Mouse (Mus musculus): Measurements from ENCODE around the gene Defb25. TPM values are rescaled to one million over a fixed set of nuclear protein-coding genes. Genes with fewer than 3 reads are reported as not detected.
A peak's percentile ranks its signal among the peaks of the same experiment; 100 is the strongest.

The Defb25 gene
- polyA plus RNA-seq, 1 experiment from 2014 or later = not detected

DNA sequence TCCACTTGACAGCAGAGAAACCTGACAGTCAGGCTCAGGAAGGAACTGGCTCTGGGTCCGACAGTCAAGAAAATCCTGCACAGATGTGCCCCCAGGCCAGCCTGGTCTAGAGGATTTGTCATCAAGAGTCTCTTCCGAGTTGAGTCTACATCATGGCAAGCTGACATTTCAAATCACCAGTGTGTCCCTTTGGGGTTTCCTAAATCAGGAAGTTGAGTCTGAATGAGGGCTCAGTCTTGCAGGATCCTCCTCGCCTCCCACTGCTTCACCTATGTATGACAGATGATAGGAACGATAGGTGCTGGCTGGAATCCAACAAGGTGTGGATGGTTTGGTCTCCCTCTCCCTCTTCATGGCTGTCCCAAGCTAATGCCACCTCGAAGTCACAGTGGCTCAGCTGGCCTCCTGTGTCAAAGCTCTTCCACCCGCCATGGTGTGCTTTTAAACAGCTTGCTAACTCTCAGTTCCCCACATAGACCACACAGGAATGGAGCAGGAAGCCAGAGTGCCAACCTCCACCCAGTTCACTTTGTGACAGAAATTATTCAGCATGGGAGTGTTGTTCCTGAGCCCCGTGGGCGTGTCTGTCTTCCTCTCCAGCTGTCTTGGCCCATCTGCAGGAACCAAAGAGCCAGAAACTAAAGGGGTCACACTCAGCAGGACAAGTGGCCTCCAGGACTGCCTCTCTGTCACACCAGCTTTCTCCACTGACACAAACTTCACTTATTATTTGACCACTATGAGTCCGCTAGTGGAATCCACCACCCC lies 2.3 kb downstream of the Defb25 start:
- Histone ChIP-seq H3K27ac (ENCODE audit: low read depth, low read length) (no peak overlapping the region), H3K9ac (ENCODE audit: low read length) (no peak overlapping the region), H3K9me3 (replicated peaks; ENCODE audit: control insufficient read depth, low read length) (no peaks in the 10 kb centered on the region), H3K36me3 (ENCODE audit: control insufficient read depth, insufficient read depth, low read length) (no peaks in the 10 kb centered on the region), H3K4me2 (ENCODE audit: low read length) (no peak overlapping the region), H3K27me3 (replicated peaks; ENCODE audit: control insufficient read depth, insufficient read depth, low read length) (no peaks in the 10 kb centered on the region), H3K4me1 (ENCODE audit: control insufficient read depth, insufficient read depth, low read length) (no peaks in the 10 kb centered on the region), H3K4me3 (ENCODE audit: low read depth, low read length) (no peak overlapping the region)
- DNase-seq (ENCODE audit: low spot score) = no peak
- WGBS = 80% methylated on average over 9 of the region's 9 CpGs
- no peak for ATAC-seq

- Histone ChIP-seq H3K27me3 (replicated peaks; ENCODE audit: control insufficient read depth, insufficient read depth, low read length) (no peaks in the 10 kb centered on the region), H3K27ac (ENCODE audit: low read depth, low read length) (no peak overlapping the region), H3K36me3 (ENCODE audit: control insufficient read depth, insufficient read depth, low read length) (no peaks in the 10 kb centered on the region), H3K4me2 (ENCODE audit: low read length) (no peak overlapping the region), H3K4me3 (ENCODE audit: low read depth, low read length) (no peak overlapping the region), H3K9me3 (replicated peaks; ENCODE audit: control insufficient read depth, low read length) (no peaks in the 10 kb centered on the region), H3K9ac (ENCODE audit: low read length) (no peak overlapping the region), H3K4me1 (ENCODE audit: control insufficient read depth, insufficient read depth, low read length) (no peaks in the 10 kb centered on the region)
- 55% methylated on average over 5 of the region's 5 CpGs for WGBS
- DNase-seq (ENCODE audit: low spot score) = no peak
- ATAC-seq = no peak
Observed at GRCm38 (mm10) chr2:152617374-152617773, 5.5 kb downstream of the Defb25 start.

DNA sequence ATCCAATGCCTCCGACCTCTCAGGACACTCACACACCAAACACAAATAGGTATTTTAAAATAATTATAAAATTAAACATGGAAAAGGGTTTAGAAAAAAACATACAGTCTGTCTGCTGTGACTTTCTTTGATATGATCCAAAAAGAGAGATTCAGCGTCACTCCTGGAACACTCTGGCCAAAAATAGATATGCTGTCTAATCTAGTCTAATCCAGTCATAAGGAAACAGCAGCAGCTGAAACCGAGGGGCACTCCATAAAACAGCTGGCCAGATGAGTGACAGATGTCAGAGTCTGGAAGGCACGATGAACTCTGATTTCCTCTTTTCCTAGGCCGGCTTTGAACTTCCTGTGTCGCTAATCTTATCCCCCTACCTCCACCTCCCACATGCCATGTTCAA lies 6.4 kb downstream of the Defb25 start:
- Histone ChIP-seq H3K4me1 (ENCODE audit: control insufficient read depth, insufficient read depth, low read length) (no peaks in the 10 kb centered on the region), H3K4me2 (ENCODE audit: low read length) (no peak overlapping the region), H3K9me3 (replicated peaks; ENCODE audit: control insufficient read depth, low read length) (no peaks in the 10 kb centered on the region), H3K4me3 (ENCODE audit: low read depth, low read length) (no peak overlapping the region), H3K27me3 (replicated peaks; ENCODE audit: control insufficient read depth, insufficient read depth, low read length) (no peaks in the 10 kb centered on the region), H3K27ac (ENCODE audit: low read depth, low read length) (no peak overlapping the region), H3K36me3 (ENCODE audit: control insufficient read depth, insufficient read depth, low read length) (no peaks in the 10 kb centered on the region), H3K9ac (ENCODE audit: low read length) (no peak overlapping the region)
- DNase-seq (ENCODE audit: low spot score) = no peak
- whole genome bisulfite sequencing = 88% methylated on average over 6 of the region's 6 CpGs
- no peak for ATAC-seq

GRCm38 (mm10) chr2:152615563-152615962 lies 7.3 kb downstream of the Defb25 start:
- ATAC-seq (peak; percentile 67), DNase-seq (ENCODE audit: low spot score) (peak; percentile 89)
- Histone ChIP-seq H3K9ac (ENCODE audit: low read length) (no peak overlapping the region), H3K36me3 (ENCODE audit: control insufficient read depth, insufficient read depth, low read length) (no peaks in the 10 kb centered on the region), H3K4me2 (ENCODE audit: low read length) (no peak overlapping the region), H3K4me3 (ENCODE audit: low read depth, low read length) (no peak overlapping the region), H3K9me3 (replicated peaks; ENCODE audit: control insufficient read depth, low read length) (no peaks in the 10 kb centered on the region), H3K27ac (ENCODE audit: low read depth, low read length) (no peak overlapping the region), H3K4me1 (ENCODE audit: control insufficient read depth, insufficient read depth, low read length) (no peaks in the 10 kb centered on the region), H3K27me3 (replicated peaks; ENCODE audit: control insufficient read depth, insufficient read depth, low read length) (no peaks in the 10 kb centered on the region)
- 11% methylated on average over 7 of the region's 7 CpGs for whole genome bisulfite sequencing

DNA sequence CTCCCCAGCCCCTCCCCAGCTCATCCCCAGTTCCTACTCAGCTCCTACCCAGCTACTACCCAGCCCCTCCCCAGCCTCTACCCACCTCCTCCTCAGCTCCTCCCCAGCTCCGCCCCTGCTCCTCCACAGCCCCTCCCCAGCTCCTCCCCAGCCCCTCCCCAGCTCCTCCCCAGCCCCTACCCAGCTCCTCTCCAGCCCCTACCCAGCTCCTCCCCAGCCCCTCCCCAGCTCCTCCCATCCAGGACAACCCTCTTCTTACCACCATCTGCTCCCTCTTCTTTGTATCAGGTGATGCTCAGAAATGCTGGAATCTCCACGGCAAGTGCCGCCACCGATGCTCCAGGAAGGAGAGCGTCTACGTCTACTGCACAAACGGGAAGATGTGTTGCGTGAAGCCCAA lies 10.7 kb downstream of the Defb25 start:
- no peaks in the 10 kb centered on the region for H3K27me3 ChIP-seq (replicated peaks; ENCODE audit: control insufficient read depth, insufficient read depth, low read length)

DNA sequence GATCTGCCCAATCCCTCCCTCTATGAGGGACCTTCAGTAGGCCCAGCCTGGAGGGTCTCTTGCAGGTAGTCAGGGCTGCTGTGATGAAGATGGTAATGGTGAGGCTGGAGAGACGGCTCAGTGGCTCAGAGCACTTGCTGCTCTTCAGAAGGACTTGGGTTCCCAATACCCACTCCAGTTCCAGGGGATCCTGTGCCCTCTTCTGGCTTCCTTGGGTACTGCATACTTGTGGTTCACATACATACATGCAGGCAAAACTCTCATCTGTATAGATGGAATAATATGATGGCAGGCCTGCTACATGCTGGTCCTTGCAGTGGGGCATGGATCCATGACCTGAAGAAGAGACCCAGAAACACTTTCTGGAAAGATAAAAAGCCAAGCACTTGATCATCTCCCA lies 14.1 kb downstream of the Defb25 start:
- no peaks in the 10 kb centered on the region for H3K27me3 ChIP-seq (replicated peaks; ENCODE audit: control insufficient read depth, insufficient read depth, low read length)
- H3K4me3 ChIP-seq (ENCODE audit: low read depth, low read length) = no peak overlapping the region
- no peak for DNase-seq (ENCODE audit: low spot score)
- H3K27ac ChIP-seq (ENCODE audit: low read depth, low read length) = no peak overlapping the region
- ATAC-seq = no peak
- no peaks in the 10 kb centered on the region for H3K9me3 ChIP-seq (replicated peaks; ENCODE audit: control insufficient read depth, low read length)
- H3K4me1 ChIP-seq (ENCODE audit: control insufficient read depth, insufficient read depth, low read length) = no peaks in the 10 kb centered on the region
- no peak overlapping the region for H3K9ac ChIP-seq (ENCODE audit: low read length)
- H3K4me2 ChIP-seq (ENCODE audit: low read length) = no peak overlapping the region
- 89% methylated on average over 1 of the region's 1 CpGs for WGBS
- H3K36me3 ChIP-seq (ENCODE audit: control insufficient read depth, insufficient read depth, low read length) = no peaks in the 10 kb centered on the region

More for the DNA sequence above, 10.7 kb downstream of the Defb25 start:
- no peak overlapping the region for H3K4me3 ChIP-seq (ENCODE audit: low read depth, low read length)
- ATAC-seq (peak; percentile 54), DNase-seq (ENCODE audit: low spot score) (peak; percentile 22)
- no peak overlapping the region for H3K27ac ChIP-seq (ENCODE audit: low read depth, low read length)
- no peaks in the 10 kb centered on the region for H3K36me3 ChIP-seq (ENCODE audit: control insufficient read depth, insufficient read depth, low read length)
- H3K9me3 ChIP-seq (replicated peaks; ENCODE audit: control insufficient read depth, low read length) = no peaks in the 10 kb centered on the region
- WGBS = 33% methylated on average over 8 of the region's 8 CpGs
- no peaks in the 10 kb centered on the region for H3K4me1 ChIP-seq (ENCODE audit: control insufficient read depth, insufficient read depth, low read length)
- H3K9ac ChIP-seq (ENCODE audit: low read length) = no peak overlapping the region
- no peak overlapping the region for H3K4me2 ChIP-seq (ENCODE audit: low read length)

DNA sequence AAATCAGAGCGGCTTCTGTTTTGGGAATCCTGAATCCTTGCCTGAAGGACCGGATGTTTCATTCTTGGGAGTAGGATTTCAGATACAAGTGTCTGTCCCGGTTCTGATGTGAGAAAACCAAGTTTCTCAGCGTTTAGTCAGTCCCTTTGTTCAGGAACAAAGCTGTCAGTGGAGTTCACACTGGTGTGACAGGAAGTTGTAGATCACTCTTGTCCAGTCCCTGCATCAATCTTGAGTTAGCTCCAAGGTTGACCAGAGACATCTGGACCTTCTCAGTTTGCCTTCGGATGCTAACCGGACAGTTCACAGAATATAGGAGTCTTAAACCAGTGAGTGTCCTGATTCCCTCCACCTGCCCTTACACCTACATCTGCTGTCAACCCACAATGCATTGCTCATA lies 15.1 kb downstream of the Defb25 start:
- no peak overlapping the region for H3K4me2 ChIP-seq (ENCODE audit: low read length)
- DNase-seq (ENCODE audit: low spot score) (no peak), ATAC-seq (no peak)
- H3K27me3 ChIP-seq (replicated peaks; ENCODE audit: control insufficient read depth, insufficient read depth, low read length) = no peaks in the 10 kb centered on the region
- H3K9me3 ChIP-seq (replicated peaks; ENCODE audit: control insufficient read depth, low read length) = no peaks in the 10 kb centered on the region
- no peaks in the 10 kb centered on the region for H3K36me3 ChIP-seq (ENCODE audit: control insufficient read depth, insufficient read depth, low read length)
- no peak overlapping the region for H3K27ac ChIP-seq (ENCODE audit: low read depth, low read length)
- H3K9ac ChIP-seq (ENCODE audit: low read length) = no peak overlapping the region
- no peak overlapping the region for H3K4me3 ChIP-seq (ENCODE audit: low read depth, low read length)
- 86% methylated on average over 6 of the region's 6 CpGs for WGBS
- H3K4me1 ChIP-seq (ENCODE audit: control insufficient read depth, insufficient read depth, low read length) = no peaks in the 10 kb centered on the region

DNA sequence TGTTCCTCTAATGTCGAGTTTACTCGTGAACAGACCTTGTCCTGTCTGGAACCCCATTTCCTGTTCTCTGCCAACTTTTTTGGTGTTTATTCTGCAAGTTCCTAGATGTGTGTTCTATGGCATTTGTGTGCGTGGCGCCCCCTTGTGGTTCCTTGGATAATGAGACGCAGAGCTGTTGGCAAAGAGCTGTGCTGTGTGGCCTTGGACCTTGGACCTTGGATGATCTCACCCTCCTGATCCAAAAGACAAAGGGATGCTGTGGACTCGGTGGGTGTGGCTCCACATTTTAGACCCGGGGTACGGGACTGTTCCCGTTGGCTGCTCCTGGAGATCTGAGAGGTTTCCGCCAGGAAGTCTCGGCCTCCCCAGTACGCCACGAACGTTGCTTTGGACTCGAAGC lies 18.8 kb downstream of the Defb25 start, which contains the start of gene Defb36:
Defb36 (plus strand) TSS at position 271 of the 400 bp plus-strand sequence.
- H3K4me3 ChIP-seq (ENCODE audit: low read depth, low read length) = no peak within 1 kb of the TSS
- DNase-seq (ENCODE audit: low spot score) = no peak
- ATAC-seq = no peak

GRCm38 (mm10) chr2:152601275-152601960 lies 21.4 kb downstream of the Defb25 start:
- no peaks in the 10 kb centered on the region for H3K9me3 ChIP-seq (replicated peaks; ENCODE audit: control insufficient read depth, low read length)
- DNase-seq (ENCODE audit: low spot score) = no peak
- H3K9ac ChIP-seq (ENCODE audit: low read length) = no peak overlapping the region
- WGBS = 74% methylated on average over 4 of the region's 4 CpGs
- no peaks in the 10 kb centered on the region for H3K4me1 ChIP-seq (ENCODE audit: control insufficient read depth, insufficient read depth, low read length)
- no peaks in the 10 kb centered on the region for H3K36me3 ChIP-seq (ENCODE audit: control insufficient read depth, insufficient read depth, low read length)
- no peaks in the 10 kb centered on the region for H3K27me3 ChIP-seq (replicated peaks; ENCODE audit: control insufficient read depth, insufficient read depth, low read length)
- H3K27ac ChIP-seq (ENCODE audit: low read depth, low read length) = no peak overlapping the region
- no peak overlapping the region for H3K4me3 ChIP-seq (ENCODE audit: low read depth, low read length)
- no peak overlapping the region for H3K4me2 ChIP-seq (ENCODE audit: low read length)
- ATAC-seq = no peak

More for the DNA sequence above, 18.8 kb downstream of the Defb25 start, which contains the start of gene Defb36:
- WGBS = 86% methylated on average over 15 of the region's 15 CpGs
- H3K4me2 ChIP-seq (ENCODE audit: low read length) = no peak within 1 kb of the TSS
- no peaks in the 10 kb centered on the region for H3K27me3 ChIP-seq (replicated peaks; ENCODE audit: control insufficient read depth, insufficient read depth, low read length)
- H3K27ac ChIP-seq (ENCODE audit: low read depth, low read length) = no peak within 1 kb of the TSS
- H3K4me1 ChIP-seq (ENCODE audit: control insufficient read depth, insufficient read depth, low read length) = no peaks in the 10 kb centered on the region
- H3K36me3 ChIP-seq (ENCODE audit: control insufficient read depth, insufficient read depth, low read length) = no peaks in the 10 kb centered on the region
- H3K9ac ChIP-seq (ENCODE audit: low read length) = no peak within 1 kb of the TSS
- H3K9me3 ChIP-seq (replicated peaks; ENCODE audit: control insufficient read depth, low read length) = no peaks in the 10 kb centered on the region
